Mouse (Mus musculus) stomach, embryonic 14.5 days (tissue): ENCODE data around the gene Fam3c. TPM values are rescaled to one million over a fixed set of nuclear protein-coding genes. Genes with fewer than 3 reads are reported as not detected.

Experiments used
- ATAC-seq: fragments of 200-750 bp; cut with Nextera tagmentation; 2 replicates; pipeline ENCODE4 v1.8.0; 2017; ENCODE audit warnings: low read depth, moderate TSS enrichment; ENCODE audit not compliant: insufficient number of reproducible peaks, insufficient read depth, low FRiP score
- H3K27ac ChIP-seq: fragments of 300-500 bp; sonication (generic); 2 replicates; pipeline ENCODE4 v1.5.1; 2014; ENCODE audit warnings: mild to moderate bottlenecking, low read length, moderate library complexity, mixed read lengths
- H3K27me3 ChIP-seq: fragments of 300-500 bp; sonication (generic); 2 replicates; pipeline ENCODE4 v1.6.1; 2014; ENCODE audit warnings: low read length, control low read depth, mixed read lengths; ENCODE audit not compliant: control insufficient read depth, insufficient read depth
- H3K36me3 ChIP-seq: fragments of 300-500 bp; sonication (generic); 2 replicates; pipeline ENCODE4 v1.6.1; 2014; ENCODE audit warnings: mild to moderate bottlenecking, control low read depth, low read length, moderate library complexity, mixed read lengths; ENCODE audit not compliant: control insufficient read depth, insufficient read depth
- H3K4me1 ChIP-seq: fragments of 300-500 bp; sonication (generic); 2 replicates; pipeline ENCODE4 v1.6.1; 2014; ENCODE audit warnings: low read length, control low read depth, mixed read lengths; ENCODE audit not compliant: control insufficient read depth, insufficient read depth
- H3K4me2 ChIP-seq: fragments of 300-500 bp; sonication (generic); replicated peaks from 2 replicates; pipeline ENCODE4 v1.6.1; 2014; ENCODE audit warnings: low read depth, low read length, control low read depth
- H3K4me3 ChIP-seq: fragments of 300-500 bp; sonication (generic); 2 replicates; pipeline ENCODE4 v1.5.1; 2014; ENCODE audit warnings: low read depth, low read length, control low read depth
- H3K9ac ChIP-seq: fragments of 300-500 bp; sonication (generic); replicated peaks from 2 replicates; pipeline ENCODE4 v1.6.1; 2014; ENCODE audit warnings: low read depth, mild to moderate bottlenecking, control low read depth, low read length, moderate library complexity, mixed read lengths
- H3K9me3 ChIP-seq: fragments of 300-500 bp; sonication (generic); 2 replicates; pipeline ENCODE4 v1.6.1; 2016; ENCODE audit warnings: low read depth, low read length, control low read depth; ENCODE audit not compliant: control insufficient read depth
- WGBS: fragments of 180-500 bp; shearing (Covaris S2); extraction: QIAGEN DNeasy Blood & Tissue Kit; methylation state at CpG from one replicate; pipeline ENCODE4 v1.1.7; 2014; 5-methylcytosine and 5-hydroxymethylcytosine counted together
- polyA plus RNA-seq: library from polyadenylated mRNA; unstranded; fragments of >200 nt; fragmentation: Nextera tagmentation; extraction: Ambion mirVana; gene quantifications from 2 replicates; pipeline ENCODE4 v1.2.1, GENCODE M21; 2014

Gene Fam3c
- polyA plus RNA-seq, 1 experiment from 2014 or later: 81.6 TPM

GRCm38 (mm10) chr6:22349531-22350238 is 6.4 kb downstream of the Fam3c start:
- Histone ChIP-seq H3K9ac (no peak overlapping the region), H3K36me3 (no peaks in the 10 kb centered on the region), H3K27me3 (no peaks in the 10 kb centered on the region), H3K4me1 (peaks cover 22% of the 10 kb centered on the region; the same call in 1 of the 2 replicates), H3K27ac (no peak overlapping the region), H3K9me3 (no peaks in the 10 kb centered on the region), H3K4me2 (no peak overlapping the region), H3K4me3 (no peak overlapping the region)
- 86% methylated on average over 11 of the region's 11 CpGs for WGBS
- no peak for ATAC-seq

- no peak for ATAC-seq
- Histone ChIP-seq H3K9ac (no peak overlapping the region), H3K36me3 (no peaks in the 10 kb centered on the region), H3K4me3 (no peak overlapping the region), H3K4me2 (no peak overlapping the region), H3K27me3 (no peaks in the 10 kb centered on the region), H3K4me1 (peaks cover 18% of the 10 kb centered on the region; the same call in 1 of the 2 replicates), H3K27ac (no peak overlapping the region), H3K9me3 (no peaks in the 10 kb centered on the region)
- 95% methylated on average over 3 of the region's 3 CpGs for WGBS
These were observed 7.1 kb downstream of the Fam3c start for GRCm38 (mm10) chr6:22348975-22349374.

- Histone ChIP-seq H3K4me1 (peaks cover 20% of the 10 kb centered on the region; the same call in 1 of the 2 replicates), H3K4me2 (no peak overlapping the region), H3K9me3 (no peaks in the 10 kb centered on the region), H3K27ac (no peak overlapping the region), H3K9ac (no peak overlapping the region), H3K27me3 (no peaks in the 10 kb centered on the region), H3K4me3 (no peak overlapping the region), H3K36me3 (no peaks in the 10 kb centered on the region)
- ATAC-seq: no peak
- 66% methylated on average over 4 of the region's 4 CpGs for WGBS
These were observed 7.9 kb downstream of the Fam3c start for GRCm38 (mm10) chr6:22348130-22348529.

- no peaks in the 10 kb centered on the region for H3K9me3 ChIP-seq
- no peak overlapping the region for H3K4me2 ChIP-seq
- H3K27me3 ChIP-seq: no peaks in the 10 kb centered on the region
- peaks cover 20% of the 10 kb centered on the region; the same call in 1 of the 2 replicates for H3K4me1 ChIP-seq
- no peak for ATAC-seq
- 69% methylated on average over 8 of the region's 8 CpGs for WGBS
- no peak overlapping the region for H3K9ac ChIP-seq
- H3K27ac ChIP-seq: no peak overlapping the region
- no peak overlapping the region for H3K4me3 ChIP-seq
- no peaks in the 10 kb centered on the region for H3K36me3 ChIP-seq
These were observed 8.7 kb downstream of the Fam3c start for GRCm38 (mm10) chr6:22347132-22347902.

GRCm38 (mm10) chr6:22344443-22344842 is 11.6 kb downstream of the Fam3c start:
- no peak overlapping the region for H3K9ac ChIP-seq
- H3K4me1 ChIP-seq: peaks cover 15% of the 10 kb centered on the region; the same call in 1 of the 2 replicates
- H3K36me3 ChIP-seq: peaks cover 3% of the 10 kb centered on the region; the same call in 1 of the 2 replicates
- no peaks in the 10 kb centered on the region for H3K9me3 ChIP-seq
- WGBS: 45% methylated on average over 6 of the region's 6 CpGs
- H3K4me2 ChIP-seq: no peak overlapping the region
- no peaks in the 10 kb centered on the region for H3K27me3 ChIP-seq
- no peak overlapping the region for H3K27ac ChIP-seq
- no peak overlapping the region for H3K4me3 ChIP-seq
- no peak for ATAC-seq

GRCm38 (mm10) chr6:22343706-22344105 is 12.3 kb downstream of the Fam3c start:
- 55% methylated on average over 6 of the region's 6 CpGs for WGBS
- H3K36me3 ChIP-seq: peaks cover 3% of the 10 kb centered on the region; the same call in 1 of the 2 replicates
- no peak overlapping the region for H3K9ac ChIP-seq
- no peak for ATAC-seq
- H3K4me3 ChIP-seq: no peak overlapping the region
- no peaks in the 10 kb centered on the region for H3K9me3 ChIP-seq
- no peak overlapping the region for H3K27ac ChIP-seq
- H3K4me1 ChIP-seq: peaks cover 15% of the 10 kb centered on the region; the same call in 1 of the 2 replicates
- H3K4me2 ChIP-seq: no peak overlapping the region
- no peaks in the 10 kb centered on the region for H3K27me3 ChIP-seq

GRCm38 (mm10) chr6:22343292-22343691 is 12.8 kb downstream of the Fam3c start:
- no peak overlapping the region for H3K4me3 ChIP-seq
- H3K4me2 ChIP-seq: no peak overlapping the region
- no peaks in the 10 kb centered on the region for H3K9me3 ChIP-seq
- 35% methylated on average over 3 of the region's 3 CpGs for WGBS
- H3K27ac ChIP-seq: no peak overlapping the region
- no peak for ATAC-seq
- no peaks in the 10 kb centered on the region for H3K27me3 ChIP-seq
- peaks cover 3% of the 10 kb centered on the region; the same call in 1 of the 2 replicates for H3K36me3 ChIP-seq
- H3K4me1 ChIP-seq: peaks cover 15% of the 10 kb centered on the region; the same call in 1 of the 2 replicates
- H3K9ac ChIP-seq: no peak overlapping the region

GRCm38 (mm10) chr6:22340779-22341178 is 15.3 kb downstream of the Fam3c start:
- peaks cover 3% of the 10 kb centered on the region; the same call in 1 of the 2 replicates for H3K36me3 ChIP-seq
- peaks cover 2% of the 10 kb centered on the region; the same call in 1 of the 2 replicates for H3K4me1 ChIP-seq
- H3K27me3 ChIP-seq: no peaks in the 10 kb centered on the region
- H3K27ac ChIP-seq: no peak overlapping the region
- no peak overlapping the region for H3K4me2 ChIP-seq
- no peak overlapping the region for H3K9ac ChIP-seq
- ATAC-seq: no peak
- WGBS: 90% methylated on average over 14 of the region's 14 CpGs
- no peaks in the 10 kb centered on the region for H3K9me3 ChIP-seq
- no peak overlapping the region for H3K4me3 ChIP-seq
